Mouse (Mus musculus): ENCODE results near the gene Kctd17.

DNA sequence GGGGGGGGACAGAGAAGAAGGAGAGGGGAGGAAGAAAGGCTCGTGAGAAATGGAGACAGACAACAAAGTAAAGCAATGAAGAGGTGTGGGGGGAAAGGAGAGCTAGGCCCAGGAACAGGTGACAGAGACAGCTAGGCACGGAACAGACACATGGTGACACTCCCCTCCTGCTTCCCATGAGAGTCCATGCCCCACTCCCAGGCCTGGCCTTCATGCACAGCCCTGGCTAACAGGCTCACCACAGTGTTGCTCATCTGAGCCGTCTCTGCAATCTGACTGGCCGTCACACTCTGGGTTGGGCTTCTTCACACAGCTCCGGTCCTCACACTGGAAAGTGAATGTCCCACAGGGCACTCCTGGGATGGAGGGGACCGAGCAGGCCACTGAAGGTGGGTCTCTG lies 15.5 kb downstream of the Kctd17 start:
- TF ChIP-seq CTCF (IDR thresholded peaks at IDR 0.05; ENCODE audit: borderline replicate concordance, control insufficient read depth, extremely low read depth, insufficient read depth, low read length, poor library complexity) = no peak
- TF ChIP-seq POLR2A (IDR thresholded peaks at IDR 0.05; ENCODE audit: control insufficient read depth, extremely low read depth, insufficient read depth, low read length, poor library complexity) = no peak

Data from thymus, adult 2 months (tissue).